ENCODE assay signal across 14 mouse cellular contexts in genomic region chr2:119298839-119299238, GRCm38 (mm10). TPM values are rescaled to one million over a fixed set of nuclear protein-coding genes. Genes with fewer than 3 reads are reported as not detected.
DNase-seq lines count a peak whose midpoint lies in the region; ATAC-seq and TF ChIP-seq lines count a peak whose summit lies in the region.
"Had no signal": no experiment of that assay in that cellular context is flagged by ENCODE, and none has a peak within 500 bp of the region (broad histone marks: within the 10 kb centered on the region; RNA-seq: fewer than 3 reads in every experiment).

No protein-coding gene starts in this region.

- no peaks in the 10 kb centered on the region for H3K9me3 ChIP-seq in heart, embryonic 10.5 days
- no peaks in the 10 kb centered on the region for H3K9me3 ChIP-seq in intestine, embryonic 14.5 days (ENCODE audit: control insufficient read depth, low read length)
- H3K9me3 ChIP-seq in intestine, embryonic 15.5 days, result no peaks in the 10 kb centered on the region
- no peaks in the 10 kb centered on the region for H3K9me3 ChIP-seq in lung, embryonic 15.5 days
- H3K9me3 ChIP-seq in intestine, postnatal 0 days (ENCODE audit: control insufficient read depth), result no peaks in the 10 kb centered on the region
- H3K9me3 ChIP-seq: hindbrain, embryonic 10.5 days; liver, embryonic 15.5 days; neural tube, embryonic 13.5 days had no signal

- ATAC-seq in intestine, embryonic 14.5 days (replicated peaks; ENCODE audit: low FRiP score, low TSS enrichment, low read depth), result no peak
- ATAC-seq in intestine, embryonic 15.5 days, result no peak
- no peak for ATAC-seq in lung, embryonic 15.5 days (ENCODE audit: borderline replicate concordance, extremely low read depth, low FRiP score, low TSS enrichment)
- no peak for ATAC-seq in intestine, postnatal 0 days
- no peak for ATAC-seq in megakaryocyte, adult 5-6 weeks (ENCODE audit: poor library complexity, severe bottlenecking)

- H3K9ac ChIP-seq in intestine, embryonic 14.5 days (ENCODE audit: low read length), result no peak overlapping the region
- no peak overlapping the region for H3K9ac ChIP-seq in intestine, embryonic 15.5 days
- H3K9ac ChIP-seq in lung, embryonic 15.5 days, result no peak overlapping the region
- no peak overlapping the region for H3K9ac ChIP-seq in intestine, postnatal 0 days (ENCODE audit: low read depth, low read length)
- H3K9ac ChIP-seq: liver, embryonic 15.5 days; neural tube, embryonic 13.5 days had no signal

- 88% methylated on average over 2 of the region's 2 CpGs for WGBS in heart, embryonic 10.5 days
- 78% methylated on average over 2 of the region's 2 CpGs for WGBS in intestine, embryonic 14.5 days
- 87% methylated on average over 2 of the region's 2 CpGs for WGBS in intestine, embryonic 15.5 days
- 95% methylated on average over 2 of the region's 2 CpGs for WGBS in lung, embryonic 15.5 days
- 89% methylated on average over 2 of the region's 2 CpGs for WGBS in intestine, postnatal 0 days

- H3K27ac ChIP-seq in heart, embryonic 10.5 days, result peak overlapping the region; percentile 56; the same call in 1 of the 2 replicates
- peak overlapping the region; percentile 10; the same call in 1 of the 2 replicates for H3K27ac ChIP-seq in intestine, embryonic 14.5 days (ENCODE audit: low read depth)
- no peak overlapping the region for H3K27ac ChIP-seq in intestine, embryonic 15.5 days
- H3K27ac ChIP-seq in lung, embryonic 15.5 days, result peak overlapping the region; percentile 72; the same call in 1 of the 2 replicates
- peak overlapping the region; percentile 1; the same call in 1 of the 2 replicates for H3K27ac ChIP-seq in intestine, postnatal 0 days (ENCODE audit: low read depth, low read length)

- H3K4me1 ChIP-seq in heart, embryonic 10.5 days, result peaks cover 31% of the 10 kb centered on the region
- peaks cover 15% of the 10 kb centered on the region for H3K4me1 ChIP-seq in intestine, embryonic 14.5 days (replicated peaks; ENCODE audit: control insufficient read depth, insufficient read depth, low read length)
- peaks cover 26% of the 10 kb centered on the region for H3K4me1 ChIP-seq in intestine, embryonic 15.5 days (replicated peaks)
- H3K4me1 ChIP-seq in lung, embryonic 15.5 days, result peaks cover 26% of the 10 kb centered on the region
- H3K4me1 ChIP-seq in intestine, postnatal 0 days (replicated peaks; ENCODE audit: control insufficient read depth, insufficient read depth, low read length), result 0 out of 2 replicates have a peak, but pooled peaks cover 3% of the 10 kb centered on the region

- TF ChIP-seq CTCF in intestine, postnatal 0 days (IDR thresholded peaks at IDR 0.05; ENCODE audit: low read depth), result no peak

- no peaks in the 10 kb centered on the region for H3K27me3 ChIP-seq in heart, embryonic 10.5 days (ENCODE audit: insufficient read depth, poor library complexity, severe bottlenecking)
- no peaks in the 10 kb centered on the region for H3K27me3 ChIP-seq in intestine, embryonic 14.5 days (replicated peaks; ENCODE audit: control insufficient read depth, insufficient read depth, low read length)
- no peaks in the 10 kb centered on the region for H3K27me3 ChIP-seq in intestine, embryonic 15.5 days (replicated peaks)
- no peaks in the 10 kb centered on the region for H3K27me3 ChIP-seq in lung, embryonic 15.5 days
- no peaks in the 10 kb centered on the region for H3K27me3 ChIP-seq in intestine, postnatal 0 days (replicated peaks; ENCODE audit: control insufficient read depth, insufficient read depth, low read length)
- H3K27me3 ChIP-seq: liver, embryonic 15.5 days; neural tube, embryonic 13.5 days had no signal

- no peak for DNase-seq in heart, embryonic 10.5 days (ENCODE audit: low spot score)
- DNase-seq in heart, adult 8-10 months (ENCODE audit: low spot score), result no peak
- no peak for DNase-seq in intestine, embryonic 14.5 days (ENCODE audit: low spot score)
- DNase-seq in lung, postnatal 25 days (ENCODE audit: low spot score), result no peak

- H3K4me2 ChIP-seq in intestine, embryonic 14.5 days (ENCODE audit: low read length), result no peak overlapping the region
- H3K4me2 ChIP-seq in intestine, embryonic 15.5 days (replicated peaks), result no peak overlapping the region
- no peak overlapping the region for H3K4me2 ChIP-seq in lung, embryonic 15.5 days
- no peak overlapping the region for H3K4me2 ChIP-seq in intestine, postnatal 0 days (replicated peaks; ENCODE audit: low read depth)
- H3K4me2 ChIP-seq: neural tube, embryonic 13.5 days had no signal

- H3K4me3 ChIP-seq in heart, embryonic 10.5 days, result no peak overlapping the region
- no peak overlapping the region for H3K4me3 ChIP-seq in intestine, embryonic 14.5 days (ENCODE audit: low read depth, low read length)
- H3K4me3 ChIP-seq in intestine, embryonic 15.5 days (replicated peaks), result no peak overlapping the region
- no peak overlapping the region for H3K4me3 ChIP-seq in lung, embryonic 15.5 days
- no peak overlapping the region for H3K4me3 ChIP-seq in intestine, postnatal 0 days (ENCODE audit: low read depth, low read length)
- H3K4me3 ChIP-seq: hindbrain, embryonic 10.5 days; layer of hippocampus, adult 2 months; liver, embryonic 15.5 days; neural tube, embryonic 13.5 days had no signal

- peaks cover 56% of the 10 kb centered on the region for H3K36me3 ChIP-seq in heart, embryonic 10.5 days
- peaks cover 41% of the 10 kb centered on the region for H3K36me3 ChIP-seq in intestine, embryonic 14.5 days (ENCODE audit: control insufficient read depth, insufficient read depth, low read length)
- H3K36me3 ChIP-seq in intestine, embryonic 15.5 days, result peaks cover 19% of the 10 kb centered on the region
- H3K36me3 ChIP-seq in lung, embryonic 15.5 days, result peaks cover 45% of the 10 kb centered on the region
- peaks cover 49% of the 10 kb centered on the region for H3K36me3 ChIP-seq in intestine, postnatal 0 days (ENCODE audit: control insufficient read depth, insufficient read depth)

RNA-seq across cellular contexts. Expression of gene Vps18, which starts 10.3 kb away (rescaled TPM):
- 17.4 and 18.6 TPM in 2 replicates for polyA plus RNA-seq in heart, embryonic 10.5 days (2016; fragmentation: Nextera tagmentation; extraction: Ambion mirVana)
- total RNA-seq in heart, adult 8-10 months (2022), result 10 to 100 TPM; 12.5 to 14.0 (median 13.6) TPM
- 14.1 and 14.8 TPM in 2 replicates for polyA plus RNA-seq in intestine, embryonic 14.5 days (2014; fragmentation: Nextera tagmentation; extraction: Ambion mirVana)
- 20.9 and 22.5 TPM in 2 replicates for polyA plus RNA-seq in intestine, embryonic 15.5 days (2015; fragmentation: Nextera tagmentation; extraction: Ambion mirVana)
- polyA plus RNA-seq in lung, embryonic 15.5 days (2015; fragmentation: Nextera tagmentation; extraction: Ambion mirVana), result 18.3 and 19.1 TPM in 2 replicates
- polyA plus RNA-seq in intestine, postnatal 0 days (2015; fragmentation: Nextera tagmentation; extraction: Ambion mirVana), result 21.8 and 24.3 TPM in 2 replicates
- total RNA-seq in megakaryocyte, adult 5-6 weeks (2015), result 8.9 and 9.0 TPM in 2 replicates
- 19.6 and 21.2 TPM in 2 replicates for total RNA-seq in megakaryocyte, adult 5-6 weeks (2017)

RNA-seq across cellular contexts. Expression of gene Dll4, which starts 26.7 kb away (rescaled TPM):
- polyA plus RNA-seq in heart, embryonic 10.5 days (2016; fragmentation: Nextera tagmentation; extraction: Ambion mirVana), result 6.0 and 7.5 TPM in 2 replicates
- 10 to 100 TPM; 12.1 to 18.7 (median 18.6) TPM for total RNA-seq in heart, adult 8-10 months (2022)
- polyA plus RNA-seq in intestine, embryonic 14.5 days (2014; fragmentation: Nextera tagmentation; extraction: Ambion mirVana), result 6.9 and 7.1 TPM in 2 replicates
- 8.3 and 8.4 TPM in 2 replicates for polyA plus RNA-seq in intestine, embryonic 15.5 days (2015; fragmentation: Nextera tagmentation; extraction: Ambion mirVana)
- 13.6 and 14.7 TPM in 2 replicates for polyA plus RNA-seq in lung, embryonic 15.5 days (2015; fragmentation: Nextera tagmentation; extraction: Ambion mirVana)
- 3.7 and 4.1 TPM in 2 replicates for polyA plus RNA-seq in intestine, postnatal 0 days (2015; fragmentation: Nextera tagmentation; extraction: Ambion mirVana)
- 0.09 TPM in 1 of 2 replicates, not detected in the other for total RNA-seq in megakaryocyte, adult 5-6 weeks (2015)
- total RNA-seq in megakaryocyte, adult 5-6 weeks (2017), result not detected in 2 replicates
- total RNA-seq: megakaryocyte-erythroid progenitor cell, adult 5-6 weeks had no signal

RNA-seq across cellular contexts. Expression of gene Rhov, which starts 27.8 kb away (rescaled TPM):
- 0.39 TPM in 1 of 2 replicates, not detected in the other for polyA plus RNA-seq in heart, embryonic 10.5 days (2016; fragmentation: Nextera tagmentation; extraction: Ambion mirVana)
- not detected for total RNA-seq in heart, adult 8-10 months (2022)
- polyA plus RNA-seq in intestine, embryonic 14.5 days (2014; fragmentation: Nextera tagmentation; extraction: Ambion mirVana), result 0.98 and 2.3 TPM in 2 replicates
- 5.2 and 7.1 TPM in 2 replicates for polyA plus RNA-seq in intestine, embryonic 15.5 days (2015; fragmentation: Nextera tagmentation; extraction: Ambion mirVana)
- 1.3 and 1.6 TPM in 2 replicates for polyA plus RNA-seq in lung, embryonic 15.5 days (2015; fragmentation: Nextera tagmentation; extraction: Ambion mirVana)
- 1.3 TPM in 2 replicates for polyA plus RNA-seq in intestine, postnatal 0 days (2015; fragmentation: Nextera tagmentation; extraction: Ambion mirVana)
- total RNA-seq in megakaryocyte, adult 5-6 weeks (2015), result 0.16 and 0.59 TPM in 2 replicates
- total RNA-seq in megakaryocyte, adult 5-6 weeks (2017), result 0.28 and 0.81 TPM in 2 replicates
- total RNA-seq: gastrocnemius, postnatal 14 days; megakaryocyte-erythroid progenitor cell, adult 5-6 weeks had no signal

RNA-seq across cellular contexts. Expression of gene Chac1, which starts 52.2 kb away (rescaled TPM):
- polyA plus RNA-seq in heart, embryonic 10.5 days (2016; fragmentation: Nextera tagmentation; extraction: Ambion mirVana), result 0.55 and 0.69 TPM in 2 replicates
- total RNA-seq in heart, adult 8-10 months (2022), result 10 to 100 TPM in 1 of 4 experiments, 1 to 10 TPM in 3; 2.8 to 15.4 (median 5.2) TPM
- 1.6 and 1.7 TPM in 2 replicates for polyA plus RNA-seq in intestine, embryonic 14.5 days (2014; fragmentation: Nextera tagmentation; extraction: Ambion mirVana)
- 2.3 and 2.7 TPM in 2 replicates for polyA plus RNA-seq in intestine, embryonic 15.5 days (2015; fragmentation: Nextera tagmentation; extraction: Ambion mirVana)
- polyA plus RNA-seq in lung, embryonic 15.5 days (2015; fragmentation: Nextera tagmentation; extraction: Ambion mirVana), result 0.59 and 1.1 TPM in 2 replicates
- 1.1 and 1.4 TPM in 2 replicates for polyA plus RNA-seq in intestine, postnatal 0 days (2015; fragmentation: Nextera tagmentation; extraction: Ambion mirVana)
- 0.39 and 1.1 TPM in 2 replicates for total RNA-seq in megakaryocyte, adult 5-6 weeks (2015)
- total RNA-seq in megakaryocyte, adult 5-6 weeks (2017), result 0.51 and 1.3 TPM in 2 replicates
- total RNA-seq: megakaryocyte-erythroid progenitor cell, adult 5-6 weeks had no signal
